Mouse (Mus musculus) cortical plate, adult 2 months (tissue): Measurements from ENCODE around the gene Olfr60. TPM values are rescaled to one million over a fixed set of nuclear protein-coding genes. Genes with fewer than 3 reads are reported as not detected.

ENCODE experiments used
- H3K27ac ChIP-seq: fragments of 200-500 bp; 2 replicates; pipeline ENCODE4 v1.5.1; 2012; ENCODE audit warnings: low read length, control low read depth, inconsistent platforms; ENCODE audit not compliant: insufficient read depth
- H3K4me1 ChIP-seq: fragments of 200-500 bp; 2 replicates; pipeline ENCODE4 v1.6.1; 2011; ENCODE audit warnings: low read length; ENCODE audit not compliant: control insufficient read depth, insufficient read depth
- H3K4me3 ChIP-seq: fragments of 200-500 bp; 2 replicates; pipeline ENCODE4 v1.5.1; 2011; ENCODE audit warnings: mild to moderate bottlenecking, low read length, control low read depth; ENCODE audit not compliant: insufficient read depth
- CTCF ChIP-seq: fragments of 200-500 bp; IDR thresholded peaks from 2 replicates; pipeline ENCODE4 v1.5.1; 2011; ENCODE audit warnings: mild to moderate bottlenecking, control low read depth, low read length; ENCODE audit not compliant: insufficient read depth; ENCODE audit errors: extremely low read depth
- POLR2A ChIP-seq: fragments of 200-500 bp; IDR thresholded peaks from 2 replicates; pipeline ENCODE4 v1.6.1; 2011; ENCODE audit warnings: mild to moderate bottlenecking, low read length, control low read depth; ENCODE audit not compliant: insufficient read depth; ENCODE audit errors: extremely low read depth
- polyA plus RNA-seq: library from polyadenylated mRNA; depleted of rRNA; stranded (reverse); fragments of >200 nt; gene quantifications from 2 replicates; pipeline ENCODE4 v1.2.3, GENCODE M21; 2012; rRNA removed

Olfr60 gene
- polyA plus RNA-seq: not detected in 2 replicates

DNA sequence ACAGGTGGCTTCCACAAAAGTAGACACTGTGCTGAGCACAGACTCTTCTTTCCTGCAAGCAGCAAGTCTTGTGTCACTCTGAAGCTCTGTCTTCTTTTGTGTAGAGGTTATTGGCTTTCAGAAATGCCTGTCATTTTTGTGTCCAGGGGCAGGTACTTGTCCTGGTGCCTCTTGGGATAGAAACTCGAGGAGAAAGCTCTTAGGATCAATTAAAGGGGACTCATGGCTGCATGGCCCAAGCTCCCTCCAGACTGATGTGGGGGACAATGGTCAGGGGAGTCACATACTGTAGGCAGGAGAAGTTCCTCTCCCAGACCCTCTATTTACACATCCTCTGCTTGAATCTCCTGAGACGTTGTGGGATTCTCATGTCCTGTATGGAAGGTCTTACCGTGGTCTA lies at the start of gene Olfr60:
Gene Olfr60 (minus strand): TSS at position 101 of the 400 bp plus-strand sequence.
- Histone ChIP-seq H3K4me3 (no peak within 1 kb of the TSS), H3K4me1 (no peaks in the 10 kb centered on the region), H3K27ac (no peak within 1 kb of the TSS)
- TF ChIP-seq CTCF: no peak
- TF ChIP-seq POLR2A: no peak

GRCm38 (mm10) chr7:140402818-140403217 lies 41.3 kb upstream of the Olfr60 start, which contains the start of gene Olfr531:
Gene Olfr531 (minus strand): TSS chr7:140402918.
- no peaks in the 10 kb centered on the region for H3K4me1 ChIP-seq
- TF ChIP-seq CTCF: no peak
- no peak for TF ChIP-seq POLR2A
- no peak within 1 kb of the TSS for H3K27ac ChIP-seq
- no peak within 1 kb of the TSS for H3K4me3 ChIP-seq

GRCm38 (mm10) chr7:140376911-140377310 lies 15.4 kb upstream of the Olfr60 start:
- no peak overlapping the region for H3K4me3 ChIP-seq
- no peaks in the 10 kb centered on the region for H3K4me1 ChIP-seq
- no peak for TF ChIP-seq POLR2A
- TF ChIP-seq CTCF: no peak
- no peak overlapping the region for H3K27ac ChIP-seq

DNA sequence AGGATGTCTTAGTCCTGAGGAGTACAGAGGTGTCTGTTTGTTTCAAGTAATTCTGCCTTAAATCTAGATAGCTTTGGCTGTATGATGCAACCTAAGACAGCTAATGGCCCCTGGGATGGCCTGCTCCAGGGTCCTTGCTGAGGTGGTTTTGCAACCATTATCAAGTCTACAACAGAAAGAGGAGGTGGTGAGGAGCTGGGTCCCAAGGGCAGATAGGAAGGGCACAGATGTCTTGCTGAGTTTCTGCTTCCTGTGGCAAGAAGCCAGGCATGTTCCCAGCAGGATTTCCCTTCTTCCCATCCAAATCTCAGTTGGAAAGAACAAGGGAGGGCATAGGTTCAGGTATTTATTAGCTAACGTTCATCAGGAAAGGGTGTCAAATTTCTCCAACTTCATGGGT lies 14.8 kb upstream of the Olfr60 start, which contains the start of gene Olfr530:
Gene Olfr530 (minus strand): TSS at position 101 of the 400 bp plus-strand sequence.
- Histone ChIP-seq H3K4me3 (no peak within 1 kb of the TSS), H3K4me1 (no peaks in the 10 kb centered on the region), H3K27ac (no peak within 1 kb of the TSS)
- TF ChIP-seq CTCF: no peak
- no peak for TF ChIP-seq POLR2A

- Histone ChIP-seq H3K27ac (no peak overlapping the region), H3K4me1 (no peaks in the 10 kb centered on the region), H3K4me3 (no peak overlapping the region)
- no peak for TF ChIP-seq CTCF
- no peak for TF ChIP-seq POLR2A
These were observed 12.8 kb upstream of the Olfr60 start for GRCm38 (mm10) chr7:140374300-140374699.

DNA sequence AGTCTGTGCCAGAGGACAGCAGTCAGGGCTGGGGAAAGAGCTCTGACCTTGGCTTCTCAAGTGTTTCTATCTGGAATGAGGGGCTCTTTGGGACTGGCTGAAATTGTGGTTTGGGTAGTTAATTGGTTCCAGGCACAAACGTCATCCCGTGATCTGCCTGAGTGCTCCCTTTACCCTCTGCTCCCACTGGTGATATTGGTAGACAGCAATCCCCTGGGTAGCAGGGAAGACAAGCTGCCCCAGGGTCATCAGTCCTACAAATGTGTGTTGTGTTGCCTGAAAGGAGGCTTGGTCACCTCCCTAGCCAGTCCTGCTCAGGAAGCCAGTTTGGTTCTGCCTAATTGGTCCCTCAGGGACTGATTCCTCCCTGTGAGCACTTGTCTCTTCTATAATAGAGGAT lies 27.8 kb downstream of the Olfr60 start, which contains the start of gene Olfr527:
Gene Olfr527 (plus strand): TSS at position 301 of the 400 bp plus-strand sequence.
- Histone ChIP-seq H3K27ac (no peak within 1 kb of the TSS), H3K4me1 (no peaks in the 10 kb centered on the region), H3K4me3 (no peak within 1 kb of the TSS)
- TF ChIP-seq POLR2A: no peak
- TF ChIP-seq CTCF: no peak

- no peak overlapping the region for H3K27ac ChIP-seq
- no peaks in the 10 kb centered on the region for H3K4me1 ChIP-seq
- H3K4me3 ChIP-seq: no peak overlapping the region
- no peak for TF ChIP-seq POLR2A
- TF ChIP-seq CTCF: no peak
These were observed 31.6 kb downstream of the Olfr60 start for GRCm38 (mm10) chr7:140329766-140330304.

- H3K4me1 ChIP-seq: no peaks in the 10 kb centered on the region
- H3K4me3 ChIP-seq: no peak overlapping the region
- H3K27ac ChIP-seq: no peak overlapping the region
- no peak for TF ChIP-seq POLR2A
- TF ChIP-seq CTCF: no peak
These were observed 40.3 kb downstream of the Olfr60 start for GRCm38 (mm10) chr7:140321135-140321534.

GRCm38 (mm10) chr7:140320558-140320957 lies 40.9 kb downstream of the Olfr60 start, which contains the start of gene Olfr525:
Gene Olfr525 (plus strand): TSS chr7:140320858.
- H3K27ac ChIP-seq: no peak within 1 kb of the TSS
- TF ChIP-seq POLR2A: no peak
- no peak within 1 kb of the TSS for H3K4me3 ChIP-seq
- no peaks in the 10 kb centered on the region for H3K4me1 ChIP-seq

DNA sequence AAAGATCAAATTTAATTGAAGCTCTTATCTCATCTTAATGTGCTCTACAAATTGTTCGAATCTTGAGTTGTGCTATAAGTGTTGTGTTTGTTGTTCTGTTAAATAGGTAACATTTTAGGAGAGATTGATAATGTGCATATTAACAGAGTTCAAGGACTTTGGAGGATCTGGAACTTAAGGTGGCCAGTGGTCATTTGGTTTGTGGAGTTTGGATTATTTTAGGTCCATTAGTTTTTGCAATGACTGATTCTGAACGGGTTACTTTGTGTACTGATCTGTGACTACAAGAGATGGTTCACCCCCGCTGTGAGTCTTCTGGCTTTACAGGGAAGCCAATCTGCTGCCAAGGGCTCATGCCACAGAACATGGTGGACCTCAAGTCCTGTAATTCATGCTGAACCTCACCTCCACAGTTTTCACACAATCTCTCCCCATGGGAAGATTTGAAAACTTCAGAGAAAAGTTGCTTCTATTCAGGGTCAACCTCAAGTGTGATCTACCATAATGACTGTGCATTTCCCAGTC lies 41.5 kb downstream of the Olfr60 start:
- Histone ChIP-seq H3K4me3 (no peak overlapping the region), H3K4me1 (no peaks in the 10 kb centered on the region), H3K27ac (no peak overlapping the region)
- no peak for TF ChIP-seq CTCF
- TF ChIP-seq POLR2A: no peak

GRCm38 (mm10) chr7:140299416-140299815 lies 62.1 kb downstream of the Olfr60 start:
- TF ChIP-seq CTCF (no peak), POLR2A (no peak)
- Histone ChIP-seq H3K4me1 (no peaks in the 10 kb centered on the region), H3K4me3 (no peak overlapping the region), H3K27ac (no peak overlapping the region)
